Mouse (Mus musculus) lung, postnatal 0 days (tissue): ENCODE data around the gene Arhgap31.

Source experiments
- CTCF ChIP-seq: IDR thresholded peaks from 2 replicates; pipeline ENCODE4 v1.5.1; 2016; ENCODE audit warnings: antibody characterized with exemption, mild to moderate bottlenecking
- EP300 ChIP-seq: IDR thresholded peaks from 2 replicates; pipeline ENCODE4 v1.6.1; 2016; ENCODE audit warnings: antibody characterized with exemption, mild to moderate bottlenecking, control low read depth

DNA sequence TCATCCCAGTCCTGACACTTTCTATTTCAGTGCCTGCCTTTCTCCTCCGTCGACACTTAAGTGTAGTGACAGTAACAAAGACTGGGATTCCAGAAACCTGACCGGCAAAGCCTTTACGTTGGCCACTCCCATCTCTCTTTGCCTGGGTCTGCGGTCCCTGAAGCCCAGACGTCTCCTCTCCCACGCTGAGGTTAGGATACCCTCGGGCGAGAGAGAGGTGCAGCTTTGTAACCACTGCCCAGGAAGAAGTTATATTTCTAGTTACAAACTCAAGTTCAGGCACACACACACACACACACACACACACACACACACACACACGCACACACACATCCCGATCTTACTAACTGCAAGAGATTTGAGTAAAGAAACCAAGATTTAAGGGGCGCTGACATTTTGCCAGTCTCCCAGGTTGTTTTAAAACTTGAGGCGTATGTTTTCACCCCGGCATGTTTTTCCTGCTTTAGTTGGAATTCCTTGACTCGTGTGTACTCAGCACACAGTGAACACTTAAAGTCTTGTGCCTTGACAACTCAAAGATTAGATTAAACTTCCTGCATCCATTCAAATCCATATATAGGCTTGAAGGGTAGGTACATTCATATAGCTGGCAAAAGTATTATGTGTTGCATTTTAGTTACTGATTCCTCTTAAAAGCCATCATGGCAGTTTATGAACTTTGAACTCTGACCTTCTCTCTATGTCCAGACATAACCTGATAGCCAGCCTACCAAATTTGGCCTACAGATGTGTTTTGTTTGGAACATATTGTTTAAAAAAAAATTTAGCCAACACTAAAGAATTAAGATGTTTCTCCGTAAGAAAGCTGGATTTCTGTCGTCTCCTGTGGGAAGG is 557 bp upstream of the Arhgap31 start:
- peak; percentile 57 for TF ChIP-seq EP300
- TF ChIP-seq CTCF = no peak
